Mouse (Mus musculus): Measurements from ENCODE around the gene Zar1l. TPM values are rescaled to one million over a fixed set of nuclear protein-coding genes. Genes with fewer than 3 reads are reported as not detected.
A peak's percentile ranks its signal among the peaks of the same experiment; 100 is the strongest.

The Zar1l gene
- total and polyA plus RNA-seq, 3 experiments, result not detected

DNA sequence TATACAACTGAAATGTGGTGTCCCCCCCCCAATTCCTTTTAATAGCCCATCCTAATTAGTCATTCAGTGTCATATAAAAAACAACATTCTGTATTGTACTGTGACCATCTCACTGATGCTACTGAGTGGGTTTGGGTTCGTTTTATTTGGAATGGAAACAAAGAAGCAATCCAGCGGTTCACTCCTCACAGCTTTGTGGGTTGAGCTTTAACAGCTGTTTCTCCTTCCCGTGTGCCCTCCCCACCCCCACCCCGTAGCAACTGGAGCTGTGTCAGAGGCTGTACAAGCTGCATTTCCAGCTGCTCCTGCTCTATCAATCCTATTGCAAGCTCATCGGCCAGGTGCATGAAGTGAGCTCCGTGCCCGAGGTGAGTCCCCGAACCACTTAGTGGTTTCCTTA lies 27.1 kb downstream of the Zar1l start:
- Histone ChIP-seq H3K79me2 (replicated peaks; ENCODE audit: control insufficient read depth, extremely low read depth, insufficient read depth, poor library complexity, severe bottlenecking) (no peaks in the 10 kb centered on the region), H3K36me3 (replicated peaks in 1 of 2; ENCODE audit: control insufficient read depth in 1 of 2, insufficient read depth in 1 of 2, low read length in 1 of 2) (no peaks in the 10 kb centered on the region), H3K4me1 (ENCODE audit: control insufficient read depth in 1 of 2, insufficient read depth in 2 of 2) (peaks cover 2 to 9% of the 10 kb centered on the region in 2 experiments; a peak in 2 of 4 replicates), H3K9ac (ENCODE audit: insufficient read depth, low read depth) (peak overlapping the region; percentile 66), H3K9me3 (replicated peaks; ENCODE audit: low read length) (no peaks in the 10 kb centered on the region), H3K4me2 (ENCODE audit: insufficient read depth, low read depth, poor library complexity, severe bottlenecking) (peak overlapping the region; percentile 91), H3K4me3 (replicated peaks in 1 of 3; ENCODE audit: low read depth in 2 of 3, low read length in 2 of 3, poor library complexity in 1 of 3) (peak overlapping the region; percentile 46 to 58 (median 56)), H3K27ac (ENCODE audit: insufficient read depth, low read depth) (no peak overlapping the region), H3K27me3 (replicated peaks) (no peaks in the 10 kb centered on the region)
- no peak for TF ChIP-seq MEF2A (IDR thresholded peaks at IDR 0.05; ENCODE audit: borderline replicate concordance, low read depth, low read length)
- 0 out of 2 replicates have a peak, but pooled peaks have one; percentile 13 for TF ChIP-seq MYC (IDR thresholded peaks at IDR 0.05; ENCODE audit: low read depth, low read length)
- TF ChIP-seq ZKSCAN1 (IDR thresholded peaks at IDR 0.05; ENCODE audit: borderline replicate concordance, low read depth, low read length), result no peak
- 0 out of 2 replicates have a peak, but pooled peaks have one; percentile 39 for TF ChIP-seq UBTF (IDR thresholded peaks at IDR 0.05; ENCODE audit: low read depth, low read length)
- TF ChIP-seq MXI1 (IDR thresholded peaks at IDR 0.05; ENCODE audit: low read depth, low read length), result no peak
- TF ChIP-seq SIN3A (IDR thresholded peaks at IDR 0.05; ENCODE audit: low read length), result 0 out of 2 replicates have a peak, but pooled peaks have one; percentile 23
- no peak for TF ChIP-seq NRF1 (IDR thresholded peaks at IDR 0.05; ENCODE audit: low read depth, low read length)
- no peak for TF ChIP-seq IRF4 (IDR thresholded peaks at IDR 0.05; ENCODE audit: low read depth, low read length)
- TF ChIP-seq GABPA (IDR thresholded peaks at IDR 0.05; ENCODE audit: insufficient replicate concordance, low read depth, low read length), result no peak
- no peak for TF ChIP-seq MAFK (IDR thresholded peaks at IDR 0.05; ENCODE audit: insufficient replicate concordance, low read length)
- TF ChIP-seq ZMIZ1 (IDR thresholded peaks at IDR 0.05; ENCODE audit: low read depth, low read length), result no peak
- TF ChIP-seq RAD21 (IDR thresholded peaks at IDR 0.05; ENCODE audit: low read depth, low read length), result no peak
- peak; percentile 46; the same call in 1 of the 2 replicates for TF ChIP-seq ETS1 (conservative IDR thresholded peaks at IDR 0.05; ENCODE audit: low read depth, low read length)
- TF ChIP-seq RCOR1 (conservative IDR thresholded peaks at IDR 0.05; ENCODE audit: low read depth, low read length), result no peak
- no peak for TF ChIP-seq HCFC1 (IDR thresholded peaks at IDR 0.05; ENCODE audit: low read depth, low read length)
- TF ChIP-seq TBP (conservative IDR thresholded peaks at IDR 0.05; ENCODE audit: low read depth, low read length), result no peak
- no peak for TF ChIP-seq ZC3H11A (IDR thresholded peaks at IDR 0.05; ENCODE audit: low read depth, low read length)
- TF ChIP-seq MAZ (IDR thresholded peaks at IDR 0.05; ENCODE audit: low read depth, low read length), result no peak
- TF ChIP-seq JUN (IDR thresholded peaks at IDR 0.05; ENCODE audit: insufficient read depth, low read depth, low read length), result no peak
- TF ChIP-seq PAX5 (IDR thresholded peaks at IDR 0.05; ENCODE audit: low read length), result no peak
- no peak for TF ChIP-seq NELFE (IDR thresholded peaks at IDR 0.05; ENCODE audit: low read depth, low read length)
- TF ChIP-seq KAT2A (IDR thresholded peaks at IDR 0.05; ENCODE audit: insufficient replicate concordance, low read length), result no peak
- no peak for TF ChIP-seq CTCF (conservative IDR thresholded peaks at IDR 0.05 in 1 of 2, IDR thresholded peaks at IDR 0.05 in 1 of 2; ENCODE audit: low read depth in 2 of 2, low read length in 2 of 2)
- no peak for TF ChIP-seq MAX (IDR thresholded peaks at IDR 0.05; ENCODE audit: low read length)
- no peak for TF ChIP-seq USF1 (IDR thresholded peaks at IDR 0.05; ENCODE audit: low read depth, low read length)
- peak; percentile 73 for TF ChIP-seq CHD2 (IDR thresholded peaks at IDR 0.05; ENCODE audit: low read length)
- TF ChIP-seq EP300 (IDR thresholded peaks at IDR 0.05; ENCODE audit: low read length), result peak; percentile 51; the same call in 1 of the 2 replicates
- no peak for TF ChIP-seq E2F4 (IDR thresholded peaks at IDR 0.05; ENCODE audit: insufficient replicate concordance, low read depth, low read length)
- peak; percentile 48; the same call in 1 of the 2 replicates for TF ChIP-seq TCF12 (IDR thresholded peaks at IDR 0.05; ENCODE audit: low read depth, low read length)
- no peak for TF ChIP-seq JUND (conservative IDR thresholded peaks at IDR 0.05; ENCODE audit: low read depth, low read length)
- 0 out of 2 replicates have a peak, but pooled peaks have one; percentile 12 for TF ChIP-seq ZNF384 (IDR thresholded peaks at IDR 0.05; ENCODE audit: low read depth, low read length)
- TF ChIP-seq BHLHE40 (IDR thresholded peaks at IDR 0.05; ENCODE audit: low read depth, low read length), result 0 out of 2 replicates have a peak, but pooled peaks have one; percentile 23
- TF ChIP-seq POLR2A (IDR thresholded peaks at IDR 0.05; ENCODE audit: low read depth, low read length), result no peak
- TF ChIP-seq SMC3 (IDR thresholded peaks at IDR 0.05; ENCODE audit: low read depth, low read length), result no peak
- no peak for TF ChIP-seq USF2 (conservative IDR thresholded peaks at IDR 0.05; ENCODE audit: low read depth, low read length)
- TF ChIP-seq ELF1 (IDR thresholded peaks at IDR 0.05; ENCODE audit: low read depth, low read length), result no peak
- TF ChIP-seq POLR2AphosphoS2 (IDR thresholded peaks at IDR 0.05; ENCODE audit: low read depth, low read length), result no peak
- TF ChIP-seq CHD1 (IDR thresholded peaks at IDR 0.05; ENCODE audit: low read depth, low read length), result no peak
- dilution Hi-C loops (cut with MboI; ENCODE audit: extremely low pct_ligation_motif_present, extremely low pct_unique_long_range_greater_than_20kb, low sequenced_read_pairs), result no loop called here
- in situ Hi-C loops (cut with MboI; ENCODE audit: low pct_ligation_motif_present, low pct_unique_long_range_greater_than_20kb, low sequenced_read_pairs), result no loop called here
- peak; percentile 29 for DNase-seq (ENCODE audit: extremely low read depth)

Data from CH12.LX (cell line).